Mouse (Mus musculus) lung, adult 2 months (tissue): ENCODE data around the gene Numa1.

Source experiments
- CTCF ChIP-seq: fragments of 200-500 bp; IDR thresholded peaks from 2 replicates; pipeline ENCODE4 v1.5.1; 2011; ENCODE audit warnings: mild to moderate bottlenecking, low read length, control low read depth; ENCODE audit not compliant: insufficient read depth
- POLR2A ChIP-seq: fragments of 200-500 bp; IDR thresholded peaks from 2 replicates; pipeline ENCODE4 v1.6.1; 2011; ENCODE audit warnings: low read depth, mild to moderate bottlenecking, control low read depth, low read length, borderline replicate concordance; ENCODE audit errors: extremely low read depth

GRCm38 (mm10) chr7:101994241-101994640 is 60.3 kb downstream of the Numa1 start:
- TF ChIP-seq CTCF = no peak
- TF ChIP-seq POLR2A = no peak
